Comparison of ENCODE assay signal across 31 mouse cellular contexts in genomic region chrX:87225280-87225679, GRCm38 (mm10).
A peak's percentile ranks its signal among the peaks of the same experiment; 100 is the strongest.
DNase-seq lines count a peak whose midpoint lies in the region; ATAC-seq and TF ChIP-seq lines count a peak whose summit lies in the region.
"Had no signal": no experiment of that assay in that cellular context is flagged by ENCODE, and none has a peak within 500 bp of the region (broad histone marks: within the 10 kb centered on the region; RNA-seq: fewer than 3 reads in every experiment).

No protein-coding gene starts in this region.

- H3K27ac ChIP-seq in embryonic facial prominence, embryonic 14.5 days (replicated peaks; ENCODE audit: low read depth, low read length): no peak overlapping the region
- no peak overlapping the region for H3K27ac ChIP-seq in embryonic facial prominence, embryonic 10.5 days (replicated peaks)
- no peak overlapping the region for H3K27ac ChIP-seq in kidney, adult 2 months (ENCODE audit: insufficient read depth, low read depth, low read length)
- no peak overlapping the region for H3K27ac ChIP-seq in neural tube, embryonic 11.5 days (ENCODE audit: low read depth, low read length)
- H3K27ac ChIP-seq in neural tube, embryonic 15.5 days (replicated peaks): no peak overlapping the region
- no peak overlapping the region for H3K27ac ChIP-seq in neural tube, embryonic 13.5 days (replicated peaks)
- H3K27ac ChIP-seq: heart, embryonic 10.5 days; heart, embryonic 15.5 days; hindbrain, postnatal 0 days; intestine, embryonic 15.5 days; liver, embryonic 12.5 days; macrophage had no signal

- TF ChIP-seq POLR2A in kidney, adult 2 months (IDR thresholded peaks at IDR 0.05; ENCODE audit: low read depth, low read length): no peak

- H3K9ac ChIP-seq in embryonic facial prominence, embryonic 14.5 days (ENCODE audit: low read depth, low read length): no peak overlapping the region
- H3K9ac ChIP-seq in neural tube, embryonic 11.5 days (ENCODE audit: low read length): no peak overlapping the region
- H3K9ac ChIP-seq in neural tube, embryonic 15.5 days (replicated peaks): no peak overlapping the region
- no peak overlapping the region for H3K9ac ChIP-seq in neural tube, embryonic 13.5 days
- H3K9ac ChIP-seq: heart, embryonic 15.5 days; intestine, embryonic 15.5 days; liver, embryonic 12.5 days; liver, postnatal 0 days had no signal

- ATAC-seq in embryonic facial prominence, embryonic 14.5 days (ENCODE audit: low read depth): no peak
- peak; percentile 38; the same call in 1 of the 2 replicates for ATAC-seq in neural tube, embryonic 11.5 days (ENCODE audit: insufficient read depth, low FRiP score, low TSS enrichment)
- ATAC-seq in neural tube, embryonic 15.5 days (ENCODE audit: low FRiP score): no peak; the same call in 1 of the 2 replicates
- peak; percentile 59 for ATAC-seq in neural tube, embryonic 13.5 days (ENCODE audit: low read depth)
- ATAC-seq: forebrain, embryonic 14.5 days; hindbrain, postnatal 0 days; intestine, embryonic 15.5 days; liver, embryonic 12.5 days; liver, postnatal 0 days; lung, postnatal 0 days; Patski had no signal

- no peak overlapping the region for H3K4me2 ChIP-seq in embryonic facial prominence, embryonic 14.5 days (ENCODE audit: low read depth, low read length)
- no peak overlapping the region for H3K4me2 ChIP-seq in neural tube, embryonic 11.5 days (ENCODE audit: low read depth)
- H3K4me2 ChIP-seq in neural tube, embryonic 15.5 days: no peak overlapping the region
- no peak overlapping the region for H3K4me2 ChIP-seq in neural tube, embryonic 13.5 days
- H3K4me2 ChIP-seq: heart, embryonic 15.5 days; intestine, embryonic 15.5 days; liver, embryonic 12.5 days had no signal

- H3K4me3 ChIP-seq in embryonic facial prominence, embryonic 14.5 days (ENCODE audit: low read depth, low read length): no peak overlapping the region
- no peak overlapping the region for H3K4me3 ChIP-seq in embryonic facial prominence, embryonic 10.5 days
- no peak overlapping the region for H3K4me3 ChIP-seq in kidney, adult 2 months (ENCODE audit: insufficient read depth, low read depth, low read length)
- no peak overlapping the region for H3K4me3 ChIP-seq in neural tube, embryonic 11.5 days (ENCODE audit: low read depth, low read length)
- no peak overlapping the region for H3K4me3 ChIP-seq in neural tube, embryonic 15.5 days (replicated peaks)
- H3K4me3 ChIP-seq in neural tube, embryonic 13.5 days: no peak overlapping the region
- H3K4me3 ChIP-seq: heart, embryonic 10.5 days; heart, embryonic 15.5 days; intestine, embryonic 15.5 days; liver, embryonic 12.5 days had no signal

- no peak for TF ChIP-seq CTCF in kidney, adult 2 months (conservative IDR thresholded peaks at IDR 0.05; ENCODE audit: insufficient read depth, insufficient read length, low read depth, low read length)

- H3K36me3 ChIP-seq in embryonic facial prominence, embryonic 14.5 days (ENCODE audit: control insufficient read depth, insufficient read depth, low read length): no peaks in the 10 kb centered on the region
- no peaks in the 10 kb centered on the region for H3K36me3 ChIP-seq in embryonic facial prominence, embryonic 10.5 days (replicated peaks)
- no peaks in the 10 kb centered on the region for H3K36me3 ChIP-seq in kidney, adult 2 months (ENCODE audit: control insufficient read depth, insufficient read depth, low read length)
- no peaks in the 10 kb centered on the region for H3K36me3 ChIP-seq in neural tube, embryonic 11.5 days (ENCODE audit: control insufficient read depth, insufficient read depth, low read length)
- H3K36me3 ChIP-seq in neural tube, embryonic 15.5 days: no peaks in the 10 kb centered on the region
- H3K36me3 ChIP-seq in neural tube, embryonic 13.5 days: no peaks in the 10 kb centered on the region
- H3K36me3 ChIP-seq: heart, embryonic 10.5 days; heart, embryonic 15.5 days; intestine, embryonic 15.5 days; liver, embryonic 12.5 days had no signal

- DNase-seq in embryonic facial prominence, embryonic 14.5 days (ENCODE audit: low spot score): peak; percentile 4
- DNase-seq in embryonic facial prominence, embryonic 10.5 days (ENCODE audit: low spot score): no peak
- peak; percentile 2 for DNase-seq in kidney, postnatal 10 days
- DNase-seq in kidney, adult 2 months: no peak
- peak; percentile 33 for DNase-seq in neural tube, embryonic 11.5 days (ENCODE audit: low spot score)
- DNase-seq in layer of hippocampus, postnatal 14 days (ENCODE audit: low spot score in 2 of 2): no peak
- DNase-seq: adrenal gland, postnatal 10 days; cerebellum, adult 11 months; cerebellum, adult 9-10 months; cerebellum, postnatal 36 days; gastrocnemius, postnatal 25 days; heart, adult 11 months; kidney, adult 9 months; kidney, postnatal 36 days; layer of hippocampus, postnatal 36 days; left cerebral cortex, postnatal 4 days; liver, postnatal 0 days; right cerebral cortex, adult 18-20 months; spleen, adult 18-20 months; thymus, postnatal 25 days had no signal

- no peaks in the 10 kb centered on the region for H3K4me1 ChIP-seq in embryonic facial prominence, embryonic 14.5 days (ENCODE audit: control insufficient read depth, insufficient read depth, low read length)
- no peaks in the 10 kb centered on the region for H3K4me1 ChIP-seq in embryonic facial prominence, embryonic 10.5 days
- no peaks in the 10 kb centered on the region for H3K4me1 ChIP-seq in kidney, adult 2 months (ENCODE audit: control insufficient read depth, insufficient read depth, low read length)
- no peaks in the 10 kb centered on the region for H3K4me1 ChIP-seq in neural tube, embryonic 11.5 days (ENCODE audit: control insufficient read depth, insufficient read depth, low read length)
- no peaks in the 10 kb centered on the region for H3K4me1 ChIP-seq in neural tube, embryonic 15.5 days
- H3K4me1 ChIP-seq in neural tube, embryonic 13.5 days (replicated peaks): no peaks in the 10 kb centered on the region
- H3K4me1 ChIP-seq: heart, embryonic 10.5 days; heart, embryonic 15.5 days; intestine, embryonic 15.5 days; liver, embryonic 12.5 days had no signal

- no peaks in the 10 kb centered on the region for H3K27me3 ChIP-seq in embryonic facial prominence, embryonic 14.5 days (replicated peaks; ENCODE audit: control insufficient read depth, insufficient read depth, low read length)
- no peaks in the 10 kb centered on the region for H3K27me3 ChIP-seq in embryonic facial prominence, embryonic 10.5 days (replicated peaks; ENCODE audit: low read depth, poor library complexity, severe bottlenecking)
- H3K27me3 ChIP-seq in kidney, adult 2 months (replicated peaks; ENCODE audit: control insufficient read depth, insufficient read depth, low read length): no peaks in the 10 kb centered on the region
- no peaks in the 10 kb centered on the region for H3K27me3 ChIP-seq in neural tube, embryonic 11.5 days (ENCODE audit: control insufficient read depth, insufficient read depth, low read length)
- H3K27me3 ChIP-seq in neural tube, embryonic 15.5 days (replicated peaks): no peaks in the 10 kb centered on the region
- H3K27me3 ChIP-seq in neural tube, embryonic 13.5 days: no peaks in the 10 kb centered on the region
- H3K27me3 ChIP-seq: heart, embryonic 15.5 days; intestine, embryonic 15.5 days; liver, embryonic 12.5 days had no signal

- H3K9me3 ChIP-seq in embryonic facial prominence, embryonic 14.5 days (ENCODE audit: control insufficient read depth, low read length): no peaks in the 10 kb centered on the region
- no peaks in the 10 kb centered on the region for H3K9me3 ChIP-seq in embryonic facial prominence, embryonic 10.5 days
- no peaks in the 10 kb centered on the region for H3K9me3 ChIP-seq in neural tube, embryonic 11.5 days (ENCODE audit: control insufficient read depth, low read length)
- H3K9me3 ChIP-seq in neural tube, embryonic 15.5 days (replicated peaks): no peaks in the 10 kb centered on the region
- H3K9me3 ChIP-seq in neural tube, embryonic 13.5 days: no peaks in the 10 kb centered on the region
- H3K9me3 ChIP-seq: heart, embryonic 10.5 days; heart, embryonic 15.5 days; intestine, embryonic 15.5 days; liver, embryonic 12.5 days had no signal

Comparison
In these comparisons a context has a peak if more than half of its experiments do, and no peak if none do; other contexts are left out.
1. ATAC-seq: peak in neural tube, embryonic 11.5 days (single experiment) and neural tube, embryonic 13.5 days (single experiment); none in embryonic facial prominence, embryonic 14.5 days (single experiment) and neural tube, embryonic 15.5 days (single experiment).
2. DNase-seq: peak in embryonic facial prominence, embryonic 14.5 days (single experiment), kidney, postnatal 10 days (single experiment) and neural tube, embryonic 11.5 days (single experiment); none in embryonic facial prominence, embryonic 10.5 days (single experiment), kidney, adult 2 months (single experiment) and layer of hippocampus, postnatal 14 days (0 of 2).